ENCODE assay signal across 8 mouse cellular contexts in the genomic region with DNA sequence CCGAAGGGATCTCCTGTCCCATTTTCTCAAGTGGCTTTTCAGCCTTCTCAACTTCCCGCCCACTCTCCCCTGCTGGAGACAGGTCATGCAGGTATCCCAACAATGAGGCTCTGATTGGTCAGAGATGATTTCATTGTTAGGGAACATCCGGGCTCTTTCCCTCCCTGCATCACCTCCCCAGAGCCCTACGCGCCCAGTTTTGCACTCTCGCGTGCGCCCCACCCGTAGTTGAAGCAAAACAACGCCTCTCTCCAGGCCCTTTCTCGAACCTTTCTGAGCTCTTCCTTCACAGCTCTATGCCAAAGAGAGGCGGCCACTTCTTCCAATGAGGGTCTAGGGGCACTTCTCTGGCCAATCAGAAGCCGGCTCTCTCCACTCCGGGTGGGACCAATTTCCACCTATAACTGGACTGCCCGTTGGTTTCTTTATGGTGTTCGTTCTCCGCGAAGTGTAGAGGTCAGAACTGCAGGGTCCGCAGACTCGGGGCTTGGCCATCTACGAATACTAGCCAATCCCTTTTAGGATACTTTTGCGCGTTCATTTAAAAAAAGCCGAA. TPM values are rescaled to one million over a fixed set of nuclear protein-coding genes. Genes with fewer than 3 reads are reported as not detected.
A peak's percentile ranks its signal among the peaks of the same experiment; 100 is the strongest.
DNase-seq lines count a peak whose midpoint lies in the region; ATAC-seq and TF ChIP-seq lines count a peak whose summit lies in the region.

No protein-coding gene starts in this region.

- peak overlapping the region; percentile 85 for H3K4me2 ChIP-seq in heart, embryonic 12.5 days
- peak overlapping the region; percentile 72 for H3K4me2 ChIP-seq in liver, embryonic 15.5 days
- peak overlapping the region; percentile 39 for H3K4me2 ChIP-seq in neural tube, embryonic 11.5 days (ENCODE audit: low read depth)
- peak overlapping the region; percentile 68 for H3K4me2 ChIP-seq in stomach, embryonic 16.5 days (ENCODE audit: low read depth, low read length)

- no peaks in the 10 kb centered on the region for H3K9me3 ChIP-seq in heart, embryonic 12.5 days (replicated peaks)
- no peaks in the 10 kb centered on the region for H3K9me3 ChIP-seq in liver, embryonic 15.5 days (replicated peaks)
- no peaks in the 10 kb centered on the region for H3K9me3 ChIP-seq in neural tube, embryonic 11.5 days (ENCODE audit: control insufficient read depth, low read length)
- H3K9me3 ChIP-seq in stomach, embryonic 16.5 days (replicated peaks; ENCODE audit: control insufficient read depth, low read length) = no peaks in the 10 kb centered on the region

- WGBS in heart, embryonic 12.5 days = under 1% methylated on average over 24 of the region's 24 CpGs
- WGBS in liver, embryonic 15.5 days (ENCODE audit: insufficient replicate concordance) = under 1% methylated on average over 24 of the region's 24 CpGs
- under 1% methylated on average over 24 of the region's 24 CpGs for WGBS in neural tube, embryonic 11.5 days
- under 1% methylated on average over 24 of the region's 24 CpGs for WGBS in stomach, embryonic 16.5 days

- no peaks in the 10 kb centered on the region for H3K36me3 ChIP-seq in heart, embryonic 12.5 days
- 0 out of 2 replicates have a peak, but pooled peaks cover 3% of the 10 kb centered on the region for H3K36me3 ChIP-seq in liver, embryonic 15.5 days (replicated peaks)
- no peaks in the 10 kb centered on the region for H3K36me3 ChIP-seq in neural tube, embryonic 11.5 days (ENCODE audit: control insufficient read depth, insufficient read depth, low read length)
- H3K36me3 ChIP-seq in stomach, embryonic 16.5 days (ENCODE audit: control insufficient read depth, insufficient read depth, low read length) = no peaks in the 10 kb centered on the region

- no peaks in the 10 kb centered on the region for H3K27me3 ChIP-seq in heart, embryonic 12.5 days (replicated peaks)
- no peaks in the 10 kb centered on the region for H3K27me3 ChIP-seq in liver, embryonic 15.5 days
- H3K27me3 ChIP-seq in neural tube, embryonic 11.5 days (ENCODE audit: control insufficient read depth, insufficient read depth, low read length) = no peaks in the 10 kb centered on the region
- no peaks in the 10 kb centered on the region for H3K27me3 ChIP-seq in stomach, embryonic 16.5 days (ENCODE audit: control insufficient read depth, insufficient read depth, low read length)

- TF ChIP-seq POLR2A in brain, embryonic 14.5 days (IDR thresholded peaks at IDR 0.05; ENCODE audit: borderline replicate concordance, extremely low read depth, insufficient read depth, insufficient read length, poor library complexity, severe bottlenecking) = no peak

- ATAC-seq in erythroblast, adult 5-6 weeks (replicated peaks; ENCODE audit: low FRiP score, poor library complexity, severe bottlenecking) = peak; percentile 76
- peak; percentile 90 for ATAC-seq in heart, embryonic 12.5 days (ENCODE audit: insufficient number of reproducible peaks, low FRiP score)
- ATAC-seq in liver, embryonic 15.5 days (ENCODE audit: insufficient read depth) = peak; percentile 80
- ATAC-seq in neural tube, embryonic 11.5 days (ENCODE audit: insufficient read depth, low FRiP score, low TSS enrichment) = peak; percentile 90
- ATAC-seq in stomach, embryonic 16.5 days (ENCODE audit: insufficient read depth, low FRiP score) = peak; percentile 87

- TF ChIP-seq CTCF in brain, embryonic 14.5 days (IDR thresholded peaks at IDR 0.05; ENCODE audit: borderline replicate concordance, extremely low read depth, insufficient read depth, insufficient read length) = no peak

- peak overlapping the region; percentile 96 for H3K27ac ChIP-seq in heart, embryonic 12.5 days (ENCODE audit: poor library complexity, severe bottlenecking)
- H3K27ac ChIP-seq in liver, embryonic 15.5 days (replicated peaks) = peak overlapping the region; percentile 96
- peak overlapping the region; percentile 65 for H3K27ac ChIP-seq in neural tube, embryonic 11.5 days (ENCODE audit: low read depth, low read length)
- H3K27ac ChIP-seq in stomach, embryonic 16.5 days (ENCODE audit: low read length) = peak overlapping the region; percentile 98

- H3K9ac ChIP-seq in heart, embryonic 12.5 days = peak overlapping the region; percentile 73
- H3K9ac ChIP-seq in liver, embryonic 15.5 days = peak overlapping the region; percentile 66
- no peak overlapping the region for H3K9ac ChIP-seq in neural tube, embryonic 11.5 days (ENCODE audit: low read length)
- peak overlapping the region; percentile 62 for H3K9ac ChIP-seq in stomach, embryonic 16.5 days (ENCODE audit: low read length)

- peaks cover 26% of the 10 kb centered on the region for H3K4me1 ChIP-seq in heart, embryonic 12.5 days (replicated peaks)
- H3K4me1 ChIP-seq in liver, embryonic 15.5 days (replicated peaks) = peaks cover 37% of the 10 kb centered on the region
- H3K4me1 ChIP-seq in neural tube, embryonic 11.5 days (ENCODE audit: control insufficient read depth, insufficient read depth, low read length) = peaks cover 16% of the 10 kb centered on the region
- H3K4me1 ChIP-seq in stomach, embryonic 16.5 days (ENCODE audit: control insufficient read depth, insufficient read depth, low read length) = peaks cover 21% of the 10 kb centered on the region

- H3K4me3 ChIP-seq in heart, embryonic 12.5 days = peak overlapping the region; percentile 61
- H3K4me3 ChIP-seq in liver, embryonic 15.5 days (replicated peaks) = peak overlapping the region; percentile 99
- H3K4me3 ChIP-seq in neural tube, embryonic 11.5 days (ENCODE audit: low read depth, low read length) = peak overlapping the region; percentile 99
- H3K4me3 ChIP-seq in stomach, embryonic 16.5 days (replicated peaks; ENCODE audit: low read length) = peak overlapping the region; percentile 57

- peak; percentile 92 to 93 for DNase-seq in CD8-positive naive resting alpha-beta T cell, adult 2 months (ENCODE audit: low read depth in 2 of 2, low spot score in 2 of 2)
- peak; percentile 98 for DNase-seq in brain, embryonic 14.5 days (ENCODE audit: low read depth)
- DNase-seq in kidney, postnatal 14 days = peak; percentile 94
- peak; percentile 91 for DNase-seq in neural tube, embryonic 11.5 days (ENCODE audit: low spot score)

RNA-seq across cellular contexts. Expression of gene Ppm1b, which starts 0.5 kb away (rescaled TPM):
- polyA plus RNA-seq in brain, embryonic 14.5 days (2012; rRNA removed) = 71.0 and 84.2 TPM in 2 replicates
- total RNA-seq in erythroblast, adult 5-6 weeks (2015; ENCODE audit: low replicate concordance) = 53.0 and 62.7 TPM in 2 replicates
- 69.9 and 108 TPM in 2 replicates for total RNA-seq in erythroblast, adult 5-6 weeks (2017; ENCODE audit: low replicate concordance)
- polyA plus RNA-seq in heart, embryonic 12.5 days (2016; fragmentation: Nextera tagmentation; extraction: Ambion mirVana) = 73.9 and 78.9 TPM in 2 replicates
- 52.7 and 58.7 TPM in 2 replicates for polyA plus RNA-seq in liver, embryonic 15.5 days (2015; fragmentation: Nextera tagmentation; extraction: Ambion mirVana)
- 98.5 and 100 TPM in 2 replicates for polyA plus RNA-seq in neural tube, embryonic 11.5 days (2014; fragmentation: Nextera tagmentation; extraction: Ambion mirVana)
- 45.0 and 56.1 TPM in 2 replicates for polyA plus RNA-seq in stomach, embryonic 16.5 days (2015; fragmentation: Nextera tagmentation; extraction: Ambion mirVana)

Comparison
In these comparisons a context has a peak if more than half of its experiments do, and no peak if none do; other contexts are left out.
1. Peak in every context shown above with its lines: DNase-seq, ATAC-seq, H3K4me3 ChIP-seq and H3K27ac ChIP-seq.